Mouse (Mus musculus): Measurements from ENCODE around the gene Arhgef6.

Arhgef6 gene

DNA sequence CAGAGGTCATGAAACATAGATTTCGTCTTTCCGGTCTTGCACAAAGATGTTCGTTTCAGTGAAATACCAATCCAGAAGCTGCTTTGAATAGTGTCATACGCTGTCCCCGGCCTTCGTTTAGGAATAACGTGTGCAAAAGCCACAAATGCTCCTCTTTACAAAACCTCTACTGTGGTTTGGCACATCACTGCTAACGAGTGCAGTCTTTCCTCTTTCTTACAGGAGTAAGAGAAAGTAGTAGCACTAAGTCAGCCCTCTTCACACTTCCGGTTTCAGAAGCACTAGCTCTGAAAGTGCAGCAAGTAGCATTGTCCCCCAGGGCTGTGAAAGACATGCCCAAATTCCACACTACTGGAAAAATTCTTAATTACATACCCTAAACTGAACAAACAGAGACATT, 142.2 kb downstream of the Arhgef6 start:
- no peak for DNase-seq (ENCODE audit: low spot score in 2 of 2)

DNA sequence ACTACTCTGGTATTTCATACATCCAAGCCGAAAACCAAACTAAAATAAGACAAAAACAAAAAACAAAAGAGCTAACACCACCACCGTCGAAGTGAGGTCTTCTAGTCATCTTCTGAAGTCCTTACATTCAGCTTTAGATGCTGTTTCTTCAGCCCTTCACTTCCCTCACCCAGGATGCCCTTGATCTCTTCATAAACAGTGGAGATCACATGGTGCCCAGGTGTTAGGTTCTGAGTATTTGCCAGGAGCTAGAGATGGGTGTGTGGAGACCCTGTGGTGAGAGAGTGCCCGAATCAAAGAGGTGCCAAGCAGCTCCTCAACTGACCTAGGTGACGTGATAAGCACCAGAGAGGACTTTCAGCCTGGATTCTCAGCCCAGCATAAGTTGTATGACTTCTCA, 149.2 kb downstream of the Arhgef6 start:
- DNase-seq (ENCODE audit: low spot score in 2 of 2): no peak

DNA sequence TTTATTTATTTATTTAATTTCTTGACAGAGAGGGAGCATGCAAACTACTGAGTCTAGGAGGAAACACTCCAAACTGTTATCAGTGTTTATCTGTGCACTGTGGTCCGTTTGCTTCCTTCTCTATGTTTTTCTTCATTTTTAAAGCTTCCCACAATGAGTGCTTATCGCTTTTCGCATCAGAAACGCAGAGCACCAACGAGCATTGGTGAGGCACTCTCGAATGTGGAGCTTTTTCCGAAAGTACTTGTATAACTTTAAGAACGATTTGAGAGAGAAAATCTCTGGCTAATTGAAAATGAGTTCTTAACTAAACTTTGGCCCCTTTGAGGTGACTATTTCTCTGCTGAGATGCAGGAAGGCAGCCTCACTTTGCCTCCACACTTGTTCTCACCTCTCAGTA, 151.2 kb downstream of the Arhgef6 start:
- no peak for DNase-seq (ENCODE audit: low spot score in 2 of 2)

DNA sequence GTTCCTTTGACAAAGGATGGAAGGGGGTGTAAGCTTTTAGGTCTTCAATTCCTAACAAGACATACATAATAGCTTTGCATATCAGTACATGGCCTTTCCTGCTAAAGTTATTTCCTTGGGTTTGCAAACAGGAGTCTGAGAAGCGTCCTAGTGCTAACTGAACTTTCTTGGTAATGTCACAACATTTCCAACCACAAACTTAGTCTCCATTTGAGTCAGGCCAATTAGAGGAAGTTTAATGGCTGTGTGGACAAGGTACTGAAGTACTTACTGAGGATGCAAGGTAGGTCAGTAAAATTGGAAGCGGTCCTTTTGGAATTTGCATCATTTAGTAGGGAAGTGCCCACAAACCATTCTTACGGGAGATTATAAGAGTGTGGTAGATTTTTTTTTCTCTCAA, 155.2 kb downstream of the Arhgef6 start:
- DNase-seq (ENCODE audit: low spot score in 2 of 2): no peak

DNA sequence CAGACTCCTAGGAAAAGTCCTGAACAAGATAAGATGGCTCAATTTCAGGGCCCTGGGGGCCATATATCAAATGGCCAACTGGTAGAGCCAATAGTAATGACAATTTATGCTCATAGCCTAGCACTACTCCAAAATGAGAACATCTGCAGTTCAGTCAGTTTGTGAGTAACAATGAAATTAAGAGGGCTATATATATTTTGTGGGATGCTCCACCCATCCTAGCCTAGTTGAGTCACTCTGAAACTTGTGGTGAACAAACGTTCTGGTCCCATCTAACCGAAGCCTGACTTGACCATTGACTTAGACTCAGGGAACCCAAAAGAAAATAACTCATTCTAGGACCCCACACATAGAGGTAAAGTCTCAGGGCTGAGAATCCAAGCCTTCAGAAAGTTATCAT, 156.1 kb downstream of the Arhgef6 start:
- DNase-seq (ENCODE audit: low spot score in 2 of 2): no peak
